ENCODE assay signal across 11 mouse cellular contexts in the genomic region with DNA sequence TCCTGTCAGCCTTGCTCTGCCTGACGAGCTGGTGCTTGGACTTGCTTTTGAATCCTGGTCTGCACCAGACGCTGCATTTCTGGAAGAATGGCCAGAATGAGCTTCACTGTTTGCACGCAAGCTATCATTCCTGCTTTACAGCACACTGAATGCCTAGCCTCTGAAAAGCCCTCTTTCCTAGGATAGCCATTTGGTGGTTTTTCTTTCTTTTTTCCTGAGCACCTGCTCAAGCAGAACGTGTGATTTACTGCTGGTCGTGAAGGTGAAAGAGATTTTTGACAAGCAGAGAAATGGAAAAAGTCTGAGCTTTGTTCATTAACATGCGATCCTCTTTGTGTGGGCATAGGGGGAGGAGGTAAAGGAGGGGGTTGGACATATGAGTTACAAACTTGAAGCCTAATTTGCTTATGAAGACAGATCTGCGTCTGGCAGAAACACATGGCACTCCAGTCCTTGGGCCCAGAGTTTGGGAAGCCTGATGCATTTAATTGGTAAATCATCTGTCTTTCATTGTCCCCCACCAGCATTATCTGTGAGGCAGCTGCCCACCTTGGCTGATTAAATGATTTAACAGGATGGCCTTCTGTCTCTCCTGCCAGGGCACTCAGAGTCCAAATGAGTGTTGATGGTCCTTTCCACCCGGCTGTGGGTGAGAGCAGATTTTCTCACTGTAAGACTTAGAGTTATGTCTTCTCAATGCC.
A peak's percentile ranks its signal among the peaks of the same experiment; 100 is the strongest.
DNase-seq lines count a peak whose midpoint lies in the region; ATAC-seq lines count a peak whose summit lies in the region.
"Had no signal": no experiment of that assay in that cellular context is flagged by ENCODE, and none has a peak within 500 bp of the region (broad histone marks: within the 10 kb centered on the region; RNA-seq: fewer than 3 reads in every experiment).

No protein-coding gene starts in this region.

- H3K27me3 ChIP-seq in forebrain, embryonic 13.5 days = no peaks in the 10 kb centered on the region
- no peaks in the 10 kb centered on the region for H3K27me3 ChIP-seq in neural tube, embryonic 11.5 days (ENCODE audit: control insufficient read depth, insufficient read depth, low read length)

- H3K9me3 ChIP-seq in forebrain, embryonic 13.5 days (replicated peaks) = no peaks in the 10 kb centered on the region
- no peaks in the 10 kb centered on the region for H3K9me3 ChIP-seq in neural tube, embryonic 11.5 days (ENCODE audit: control insufficient read depth, low read length)

- peak overlapping the region; percentile 19; the same call in 1 of the 2 replicates for H3K4me2 ChIP-seq in forebrain, embryonic 13.5 days
- no peak overlapping the region for H3K4me2 ChIP-seq in neural tube, embryonic 11.5 days (ENCODE audit: low read depth)

- H3K27ac ChIP-seq in forebrain, embryonic 13.5 days = peak overlapping the region; percentile 80
- peak overlapping the region; percentile 21; the same call in 1 of the 2 replicates for H3K27ac ChIP-seq in neural tube, embryonic 11.5 days (ENCODE audit: low read depth, low read length)

- H3K4me3 ChIP-seq in forebrain, embryonic 13.5 days = no peak overlapping the region
- H3K4me3 ChIP-seq in neural tube, embryonic 11.5 days (ENCODE audit: low read depth, low read length) = no peak overlapping the region
- H3K4me3 ChIP-seq: erythroblast, embryonic 14.5 days had no signal

- peaks cover 20% of the 10 kb centered on the region for H3K4me1 ChIP-seq in forebrain, embryonic 13.5 days
- no peaks in the 10 kb centered on the region for H3K4me1 ChIP-seq in neural tube, embryonic 11.5 days (ENCODE audit: control insufficient read depth, insufficient read depth, low read length)

- WGBS in forebrain, embryonic 13.5 days = 9% methylated on average over 8 of the region's 8 CpGs
- WGBS in neural tube, embryonic 11.5 days = 30% methylated on average over 8 of the region's 8 CpGs

- H3K9ac ChIP-seq in forebrain, embryonic 13.5 days = no peak overlapping the region
- no peak overlapping the region for H3K9ac ChIP-seq in neural tube, embryonic 11.5 days (ENCODE audit: low read length)
- H3K9ac ChIP-seq: liver, postnatal 0 days had no signal

- no peaks in the 10 kb centered on the region for H3K36me3 ChIP-seq in forebrain, embryonic 13.5 days (ENCODE audit: poor library complexity, severe bottlenecking)
- no peaks in the 10 kb centered on the region for H3K36me3 ChIP-seq in neural tube, embryonic 11.5 days (ENCODE audit: control insufficient read depth, insufficient read depth, low read length)

- peak; percentile 7 to 15 for DNase-seq in cerebellum, postnatal 25 days
- peak; percentile 42 to 61 for DNase-seq in layer of hippocampus, adult 8-10 months (ENCODE audit: low spot score in 2 of 2)
- peak; percentile 59 for DNase-seq in neural tube, embryonic 11.5 days (ENCODE audit: low spot score)
- no peak for DNase-seq in spleen, postnatal 36 days (ENCODE audit: low spot score in 2 of 2)
- DNase-seq in T-cell, adult 2 months (ENCODE audit: low spot score) = no peak
- DNase-seq: heart, postnatal 36 days; liver, postnatal 0 days had no signal

- ATAC-seq in cerebellum, adult (ENCODE audit: insufficient number of reproducible peaks, low FRiP score, low TSS enrichment) = no peak
- peak; percentile 91 for ATAC-seq in forebrain, embryonic 13.5 days
- ATAC-seq in neural tube, embryonic 11.5 days (ENCODE audit: insufficient read depth, low FRiP score, low TSS enrichment) = peak; percentile 89
- no peak for ATAC-seq in granulocyte monocyte progenitor cell, adult 5-6 weeks (replicated peaks; ENCODE audit: poor library complexity, severe bottlenecking)
- ATAC-seq: liver, postnatal 0 days had no signal

Comparison
In these comparisons a context has a peak if more than half of its experiments do, and no peak if none do; other contexts are left out.
1. DNase-seq: peak in cerebellum, postnatal 25 days (2 of 2), layer of hippocampus, adult 8-10 months (2 of 2) and neural tube, embryonic 11.5 days (single experiment); none in spleen, postnatal 36 days (0 of 2) and T-cell, adult 2 months (single experiment).
2. ATAC-seq: peak in forebrain, embryonic 13.5 days (single experiment) and neural tube, embryonic 11.5 days (single experiment); none in cerebellum, adult (single experiment) and granulocyte monocyte progenitor cell, adult 5-6 weeks (single experiment).